Mouse (Mus musculus): Measurements from ENCODE around the gene Tiam2.

The Tiam2 gene

GRCm38 (mm10) chr17:3560534-3560933, 234.2 kb downstream of the Tiam2 start:
- peak; percentile 50 for DNase-seq (ENCODE audit: low read depth)

- DNase-seq (ENCODE audit: low read depth) = peak; percentile 36
Observed at GRCm38 (mm10) chr17:3562405-3562804, 236.0 kb downstream of the Tiam2 start.

- peak; percentile 40 for DNase-seq (ENCODE audit: low read depth)
Observed at GRCm38 (mm10) chr17:3570876-3571275, 244.5 kb downstream of the Tiam2 start.
